Mouse (Mus musculus) intestine, postnatal 0 days (tissue): ENCODE measurements around the gene Derl3. TPM values are rescaled to one million over a fixed set of nuclear protein-coding genes. Genes with fewer than 3 reads are reported as not detected.

ENCODE experiments used
- ATAC-seq: fragments of 200-750 bp; cut with Nextera tagmentation; 2 replicates; pipeline ENCODE4 v1.8.0; 2017; ENCODE audit warnings: mild to moderate bottlenecking, moderate TSS enrichment, moderate library complexity
- H3K27ac ChIP-seq: fragments of 300-500 bp; sonication (generic); 2 replicates; pipeline ENCODE4 v1.5.1; 2014; ENCODE audit warnings: mild to moderate bottlenecking, low read depth, low read length, moderate library complexity
- H3K27me3 ChIP-seq: fragments of 300-500 bp; sonication (generic); replicated peaks from 2 replicates; pipeline ENCODE4 v1.6.1; 2014; ENCODE audit warnings: low read length, mixed read lengths; ENCODE audit not compliant: control insufficient read depth, insufficient read depth
- H3K36me3 ChIP-seq: fragments of 300-500 bp; sonication (generic); 2 replicates; pipeline ENCODE4 v1.6.1; 2014; ENCODE audit warnings: mild to moderate bottlenecking, moderate library complexity; ENCODE audit not compliant: control insufficient read depth, insufficient read depth
- H3K4me1 ChIP-seq: fragments of 300-500 bp; sonication (generic); replicated peaks from 2 replicates; pipeline ENCODE4 v1.6.1; 2014; ENCODE audit warnings: antibody characterized with exemption, low read length, mixed read lengths; ENCODE audit not compliant: control insufficient read depth, insufficient read depth
- H3K4me2 ChIP-seq: fragments of 300-500 bp; sonication (generic); replicated peaks from 2 replicates; pipeline ENCODE4 v1.6.1; 2014; ENCODE audit warnings: low read depth, mild to moderate bottlenecking, moderate library complexity
- H3K4me3 ChIP-seq: fragments of 300-500 bp; sonication (generic); 2 replicates; pipeline ENCODE4 v1.5.1; 2014; ENCODE audit warnings: low read depth, low read length
- H3K9ac ChIP-seq: fragments of 300-500 bp; sonication (generic); 2 replicates; pipeline ENCODE4 v1.6.1; 2014; ENCODE audit warnings: mild to moderate bottlenecking, low read depth, low read length
- H3K9me3 ChIP-seq: fragments of 300-500 bp; sonication (generic); 2 replicates; pipeline ENCODE4 v1.6.1; 2016; ENCODE audit warnings: mixed run types; ENCODE audit not compliant: control insufficient read depth
- CTCF ChIP-seq: sonication (generic); IDR thresholded peaks from 2 replicates; pipeline ENCODE4 v1.5.1; 2016; ENCODE audit warnings: low read depth, mild to moderate bottlenecking, control low read depth, antibody characterized with exemption, moderate library complexity
- WGBS: fragments of 180-500 bp; shearing (Covaris S2); extraction: QIAGEN DNeasy Blood & Tissue Kit; methylation state at CpG from one replicate; pipeline ENCODE4 v1.1.7; 2014; 5-methylcytosine and 5-hydroxymethylcytosine counted together
- polyA plus RNA-seq: library from polyadenylated mRNA; unstranded; fragments of >200 nt; fragmentation: Nextera tagmentation; extraction: Ambion mirVana; gene quantifications from 2 replicates; pipeline ENCODE4 v1.2.1, GENCODE M21; 2015

Gene Derl3
- polyA plus RNA-seq, 1 experiment from 2014 or later = 3.7 TPM

DNA sequence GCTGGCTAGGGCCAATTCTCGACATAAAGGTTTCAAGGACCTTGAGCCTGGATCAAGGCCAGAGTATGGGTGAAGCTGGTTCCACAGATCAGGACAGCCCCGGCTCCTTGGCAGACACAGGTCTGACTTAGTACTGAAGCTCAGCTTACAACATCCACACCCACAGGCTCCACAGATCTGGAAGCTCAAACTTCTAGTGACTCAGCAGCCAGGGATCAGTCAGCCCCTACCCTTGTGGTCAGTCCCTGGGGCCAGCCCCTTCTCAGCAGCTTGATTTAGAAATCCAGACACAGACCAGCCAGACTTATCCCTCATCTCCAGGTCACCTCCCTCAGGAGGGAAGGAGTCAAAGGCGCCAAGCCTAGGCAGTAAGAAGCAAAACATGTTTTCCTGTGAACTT, 5.6 kb downstream of the Derl3 start:
- 63% methylated on average over 3 of the region's 3 CpGs for WGBS
- no peaks in the 10 kb centered on the region for H3K4me1 ChIP-seq
- ATAC-seq = no peak
- H3K4me3 ChIP-seq = no peak overlapping the region
- no peaks in the 10 kb centered on the region for H3K9me3 ChIP-seq
- no peak overlapping the region for H3K4me2 ChIP-seq
- peaks cover 61% of the 10 kb centered on the region for H3K36me3 ChIP-seq
- no peak overlapping the region for H3K9ac ChIP-seq
- no peaks in the 10 kb centered on the region for H3K27me3 ChIP-seq
- TF ChIP-seq CTCF = no peak
- H3K27ac ChIP-seq = no peak overlapping the region

DNA sequence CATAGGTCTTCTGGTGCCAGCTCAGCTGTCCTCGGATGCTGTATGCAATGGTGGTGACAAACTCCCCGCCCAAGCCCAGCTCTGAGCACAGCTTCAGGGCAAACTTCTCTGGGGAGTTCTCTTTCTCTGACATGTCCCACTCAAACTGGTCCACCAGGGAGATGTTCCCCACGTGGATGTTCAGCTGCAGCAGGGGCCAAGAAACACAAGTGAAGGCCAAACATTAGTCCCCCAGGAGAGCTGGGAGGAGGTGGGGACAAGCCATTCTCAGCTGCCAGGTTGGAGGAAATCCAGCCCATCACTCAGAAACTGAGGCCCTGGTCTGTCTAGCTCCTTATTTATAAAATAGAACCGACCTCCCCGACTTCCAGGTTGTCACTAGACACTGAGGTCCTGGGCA, 11.2 kb downstream of the Derl3 start:
- Histone ChIP-seq H3K4me2 (no peak overlapping the region), H3K36me3 (peaks cover 70% of the 10 kb centered on the region), H3K27me3 (no peaks in the 10 kb centered on the region), H3K9ac (no peak overlapping the region), H3K4me1 (no peaks in the 10 kb centered on the region), H3K27ac (no peak overlapping the region), H3K9me3 (no peaks in the 10 kb centered on the region), H3K4me3 (no peak overlapping the region)
- 87% methylated on average over 5 of the region's 5 CpGs for WGBS
- ATAC-seq = no peak
- no peak for TF ChIP-seq CTCF

DNA sequence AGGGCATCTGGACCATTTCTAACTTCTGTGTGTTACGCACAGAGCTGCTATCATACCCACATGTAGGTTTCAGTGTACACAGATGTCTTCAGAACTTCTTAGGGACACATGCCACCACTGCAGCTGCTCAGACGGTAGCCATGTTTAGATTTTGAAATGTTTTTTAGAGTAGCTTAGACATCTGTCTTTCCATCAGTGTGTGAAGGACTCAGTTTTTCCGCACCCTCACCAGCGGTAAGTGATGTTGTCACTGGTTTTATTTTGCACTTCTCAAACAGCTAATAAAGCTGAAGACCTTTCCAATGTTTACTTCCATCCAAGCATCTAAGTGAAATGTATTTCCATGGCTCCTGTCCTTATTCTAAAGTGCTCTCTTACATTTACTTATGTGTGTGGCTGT, 13.7 kb downstream of the Derl3 start:
- Histone ChIP-seq H3K36me3 (peaks cover 78% of the 10 kb centered on the region), H3K4me1 (no peaks in the 10 kb centered on the region), H3K27ac (no peak overlapping the region), H3K9me3 (no peaks in the 10 kb centered on the region), H3K4me3 (no peak overlapping the region), H3K4me2 (no peak overlapping the region), H3K9ac (no peak overlapping the region), H3K27me3 (no peaks in the 10 kb centered on the region)
- no peak for TF ChIP-seq CTCF
- WGBS = 89% methylated on average over 4 of the region's 4 CpGs
- ATAC-seq = no peak

DNA sequence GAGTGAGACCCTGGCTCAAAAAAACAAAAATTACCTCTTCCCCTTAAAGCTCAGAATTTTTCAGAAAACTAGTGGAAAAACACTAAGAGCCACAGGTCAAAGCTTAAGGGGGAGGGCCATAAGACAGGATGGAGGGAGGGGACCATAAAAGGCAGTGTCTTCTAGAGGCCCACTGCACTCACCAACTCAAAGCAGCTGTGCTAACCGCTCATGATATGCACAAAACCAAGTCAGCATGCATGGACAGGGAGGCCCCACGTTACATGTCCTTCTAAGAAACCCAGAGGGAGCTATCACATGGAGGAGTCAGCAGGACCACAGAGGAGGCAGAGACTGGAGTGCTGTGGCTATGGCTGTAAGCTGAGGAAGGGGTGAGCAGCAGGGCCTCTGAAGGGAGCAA, 17.5 kb downstream of the Derl3 start:
- Histone ChIP-seq H3K27me3 (no peaks in the 10 kb centered on the region), H3K4me2 (no peak overlapping the region), H3K36me3 (peaks cover 63% of the 10 kb centered on the region), H3K4me1 (no peaks in the 10 kb centered on the region), H3K27ac (no peak overlapping the region), H3K9me3 (no peaks in the 10 kb centered on the region), H3K9ac (no peak overlapping the region), H3K4me3 (no peak overlapping the region)
- TF ChIP-seq CTCF = no peak
- ATAC-seq = no peak
- 89% methylated on average over 2 of the region's 2 CpGs for WGBS

DNA sequence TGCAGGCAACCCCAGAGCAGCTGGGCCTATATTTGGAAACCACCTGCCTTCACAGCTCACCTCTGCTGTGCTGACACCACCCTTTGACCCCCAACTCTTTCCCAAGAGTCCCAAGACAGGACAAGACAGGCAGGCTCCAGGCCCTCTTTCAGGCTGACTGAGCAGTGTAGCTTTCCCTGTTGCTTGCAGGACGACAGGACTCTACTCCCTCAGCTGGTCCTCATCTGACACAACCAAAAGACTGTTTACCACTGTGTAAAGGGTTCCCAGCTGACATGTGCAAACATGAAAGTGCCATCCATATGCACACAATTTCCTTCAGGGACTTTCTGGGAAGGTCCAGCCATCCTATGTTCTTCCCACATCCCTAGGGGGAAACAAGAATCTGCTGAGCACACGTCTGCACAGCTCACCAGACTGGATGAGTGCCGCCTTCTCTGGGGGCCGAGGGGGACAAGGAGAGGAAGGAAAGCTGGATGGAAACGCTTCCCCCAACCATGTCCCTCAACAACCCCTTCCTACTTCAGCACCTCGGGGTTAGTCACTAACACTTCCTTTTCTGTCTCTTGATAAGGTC, 19.9 kb downstream of the Derl3 start:
- no peaks in the 10 kb centered on the region for H3K4me1 ChIP-seq
- peaks cover 61% of the 10 kb centered on the region for H3K36me3 ChIP-seq
- no peak overlapping the region for H3K9ac ChIP-seq
- H3K4me2 ChIP-seq = no peak overlapping the region
- WGBS = 68% methylated on average over 6 of the region's 6 CpGs
- H3K9me3 ChIP-seq = no peaks in the 10 kb centered on the region
- no peak overlapping the region for H3K27ac ChIP-seq
- no peak for ATAC-seq
- no peaks in the 10 kb centered on the region for H3K27me3 ChIP-seq
- H3K4me3 ChIP-seq = no peak overlapping the region
- TF ChIP-seq CTCF = no peak

- 76% methylated on average over 7 of the region's 7 CpGs for WGBS
- TF ChIP-seq CTCF = no peak
- no peak overlapping the region for H3K4me2 ChIP-seq
- ATAC-seq = no peak
- H3K9ac ChIP-seq = no peak overlapping the region
- no peak overlapping the region for H3K27ac ChIP-seq
- H3K36me3 ChIP-seq = peaks cover 45% of the 10 kb centered on the region
- no peaks in the 10 kb centered on the region for H3K4me1 ChIP-seq
- H3K4me3 ChIP-seq = no peak overlapping the region
- H3K27me3 ChIP-seq = no peaks in the 10 kb centered on the region
- H3K9me3 ChIP-seq = no peaks in the 10 kb centered on the region
Measured at GRCm38 (mm10) chr10:75915557-75915956, 22.3 kb downstream of the Derl3 start.

DNA sequence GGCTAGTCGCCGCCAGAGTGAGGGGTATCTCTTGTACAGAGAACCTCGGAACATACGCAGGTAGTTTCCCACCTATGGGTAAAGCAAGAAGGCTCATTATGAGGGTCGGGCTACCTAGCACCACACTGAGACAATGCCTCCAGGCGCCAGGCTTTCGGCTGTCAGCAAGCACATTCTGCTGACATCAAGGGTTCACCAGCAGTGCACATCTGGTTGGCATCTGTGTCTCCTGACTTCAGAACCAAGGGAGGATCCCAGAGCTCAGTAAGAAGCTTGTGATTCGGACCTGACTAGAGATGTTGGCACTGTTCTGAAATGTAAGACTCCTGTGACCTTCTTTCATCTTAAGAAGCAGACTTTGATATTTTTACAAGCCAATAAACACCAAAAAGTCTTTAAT, 23.6 kb downstream of the Derl3 start:
- no peak for ATAC-seq
- Histone ChIP-seq H3K27ac (no peak overlapping the region), H3K4me3 (no peak overlapping the region), H3K9ac (no peak overlapping the region), H3K27me3 (no peaks in the 10 kb centered on the region), H3K4me1 (0 out of 2 replicates have a peak, but pooled peaks cover under 1% of the 10 kb centered on the region), H3K4me2 (no peak overlapping the region), H3K9me3 (no peaks in the 10 kb centered on the region), H3K36me3 (peaks cover 33% of the 10 kb centered on the region)
- 85% methylated on average over 8 of the region's 8 CpGs for WGBS
- TF ChIP-seq CTCF = no peak
